Mouse (Mus musculus) cortical plate, adult 2 months (tissue): ENCODE measurements around the gene Rxfp2.

Experiments used
- CTCF ChIP-seq: fragments of 200-500 bp; IDR thresholded peaks from 2 replicates; pipeline ENCODE4 v1.5.1; 2011; ENCODE audit warnings: mild to moderate bottlenecking, control low read depth, low read length; ENCODE audit not compliant: insufficient read depth; ENCODE audit errors: extremely low read depth
- POLR2A ChIP-seq: fragments of 200-500 bp; IDR thresholded peaks from 2 replicates; pipeline ENCODE4 v1.6.1; 2011; ENCODE audit warnings: mild to moderate bottlenecking, low read length, control low read depth; ENCODE audit not compliant: insufficient read depth; ENCODE audit errors: extremely low read depth

DNA sequence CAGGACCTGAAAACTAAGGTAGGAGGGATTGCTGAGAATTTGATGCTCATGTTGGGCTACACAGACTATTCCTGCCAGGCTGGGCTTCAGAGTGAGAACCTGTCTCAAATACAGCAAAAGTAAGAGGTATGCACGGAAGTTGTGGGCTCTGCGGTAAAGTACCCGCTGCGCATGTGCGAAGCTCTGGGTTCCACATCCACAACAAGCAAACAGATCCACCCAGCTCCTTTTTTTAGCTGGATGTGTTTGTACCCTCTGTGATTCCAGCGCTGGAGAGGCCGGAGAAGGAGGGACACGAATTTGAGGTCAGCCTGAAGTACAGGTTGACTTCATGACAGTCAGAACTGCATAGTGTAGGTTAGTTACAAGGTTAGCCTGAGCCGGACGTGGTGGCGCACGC is 80.3 kb downstream of the Rxfp2 start:
- TF ChIP-seq CTCF (no peak), POLR2A (no peak)
